Mouse (Mus musculus) kidney, adult 2 months (tissue): ENCODE results near the gene Gtf3a. TPM values are rescaled to one million over a fixed set of nuclear protein-coding genes. Genes with fewer than 3 reads are reported as not detected.
A peak's percentile ranks its signal among the peaks of the same experiment; 100 is the strongest.

ENCODE experiments used
- DNase-seq: peaks from one replicate; pipeline ENCODE4 v3.0.0; 2021
- H3K27ac ChIP-seq: fragments of 200-500 bp; 2 replicates; pipeline ENCODE4 v1.5.1; 2012; ENCODE audit warnings: low read depth, low read length, control low read depth, inconsistent platforms; ENCODE audit not compliant: insufficient read depth
- H3K27me3 ChIP-seq: fragments of 200-500 bp; replicated peaks from 2 replicates; pipeline ENCODE4 v1.6.1; 2012; ENCODE audit warnings: mild to moderate bottlenecking, moderate library complexity, low read length, inconsistent platforms; ENCODE audit not compliant: control insufficient read depth, insufficient read depth
- H3K36me3 ChIP-seq: fragments of 200-500 bp; 2 replicates; pipeline ENCODE4 v1.6.1; 2012; ENCODE audit warnings: mild to moderate bottlenecking, moderate library complexity, low read length, inconsistent platforms; ENCODE audit not compliant: control insufficient read depth, insufficient read depth
- H3K4me1 ChIP-seq: fragments of 200-500 bp; 2 replicates; pipeline ENCODE4 v1.6.1; 2011; ENCODE audit warnings: low read length; ENCODE audit not compliant: control insufficient read depth, insufficient read depth
- H3K4me3 ChIP-seq: fragments of 200-500 bp; 2 replicates; pipeline ENCODE4 v1.5.1; 2011; ENCODE audit warnings: mild to moderate bottlenecking, low read depth, low read length, control low read depth; ENCODE audit not compliant: insufficient read depth
- CTCF ChIP-seq: fragments of 200-500 bp; conservative IDR thresholded peaks from 2 replicates; pipeline ENCODE4 v1.5.1; 2011; ENCODE audit warnings: low read depth, mild to moderate bottlenecking, control low read depth, low read length, moderate library complexity, mixed read lengths; ENCODE audit not compliant: insufficient read depth, insufficient read length
- POLR2A ChIP-seq: fragments of 200-500 bp; IDR thresholded peaks from one replicate; pipeline ENCODE4 v1.6.1; 2011; ENCODE audit warnings: low read depth, low read length, control low read depth
- WGBS: fragments of 180-500 bp; shearing (Covaris S2); methylation state at CpG from one replicate; pipeline ENCODE4 v1.1.7; 2018; 5-methylcytosine and 5-hydroxymethylcytosine counted together
- polyA plus RNA-seq: library from polyadenylated mRNA; depleted of rRNA; stranded (reverse); fragments of >200 nt; gene quantifications from 2 replicates; pipeline ENCODE4 v1.2.3, GENCODE M21; 2012

The Gtf3a gene
- polyA plus RNA-seq, 1 experiment, result 52.3 TPM

DNA sequence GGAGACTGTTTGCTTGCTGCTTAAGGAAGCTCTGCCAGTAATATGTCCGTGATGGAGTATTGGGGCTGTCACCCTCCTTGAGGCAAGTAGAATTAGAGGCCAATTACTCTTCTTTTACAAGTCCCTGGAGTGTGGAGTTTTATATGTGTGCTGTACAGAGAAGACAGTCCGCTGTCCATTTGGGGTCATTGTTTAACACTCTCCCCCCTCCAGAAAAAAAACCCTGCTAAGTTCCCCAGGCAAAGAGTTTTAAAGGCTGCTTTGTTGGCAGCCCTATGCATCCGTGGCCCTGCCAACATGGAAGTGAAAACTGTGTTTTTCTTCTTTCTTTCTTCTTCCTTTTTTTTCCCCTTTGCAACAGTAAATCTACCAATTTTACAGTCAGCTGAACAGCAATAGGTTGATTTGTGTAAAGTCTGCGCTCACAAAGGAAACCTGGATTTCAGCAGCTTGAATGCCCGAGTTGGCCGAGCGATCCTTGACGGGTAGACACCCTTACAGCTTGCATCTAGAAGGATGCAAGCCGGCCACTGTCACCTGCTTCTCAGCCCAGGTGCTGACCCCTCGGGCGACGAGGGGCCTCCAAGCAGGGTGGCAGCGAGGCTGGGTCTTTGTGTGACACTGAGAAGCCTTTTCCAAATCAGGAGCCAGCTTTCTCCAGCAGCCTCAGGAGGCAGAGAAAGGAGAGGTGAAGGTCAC lies 20.4 kb downstream of the Gtf3a start:
- Histone ChIP-seq H3K4me1 (no peaks in the 10 kb centered on the region; the same call in 1 of the 2 replicates), H3K4me3 (no peak overlapping the region), H3K27me3 (no peaks in the 10 kb centered on the region), H3K27ac (no peak overlapping the region), H3K36me3 (no peaks in the 10 kb centered on the region)
- TF ChIP-seq CTCF, result no peak
- TF ChIP-seq POLR2A, result no peak
- no peak for DNase-seq
- WGBS, result 70% methylated on average over 13 of the region's 13 CpGs

DNA sequence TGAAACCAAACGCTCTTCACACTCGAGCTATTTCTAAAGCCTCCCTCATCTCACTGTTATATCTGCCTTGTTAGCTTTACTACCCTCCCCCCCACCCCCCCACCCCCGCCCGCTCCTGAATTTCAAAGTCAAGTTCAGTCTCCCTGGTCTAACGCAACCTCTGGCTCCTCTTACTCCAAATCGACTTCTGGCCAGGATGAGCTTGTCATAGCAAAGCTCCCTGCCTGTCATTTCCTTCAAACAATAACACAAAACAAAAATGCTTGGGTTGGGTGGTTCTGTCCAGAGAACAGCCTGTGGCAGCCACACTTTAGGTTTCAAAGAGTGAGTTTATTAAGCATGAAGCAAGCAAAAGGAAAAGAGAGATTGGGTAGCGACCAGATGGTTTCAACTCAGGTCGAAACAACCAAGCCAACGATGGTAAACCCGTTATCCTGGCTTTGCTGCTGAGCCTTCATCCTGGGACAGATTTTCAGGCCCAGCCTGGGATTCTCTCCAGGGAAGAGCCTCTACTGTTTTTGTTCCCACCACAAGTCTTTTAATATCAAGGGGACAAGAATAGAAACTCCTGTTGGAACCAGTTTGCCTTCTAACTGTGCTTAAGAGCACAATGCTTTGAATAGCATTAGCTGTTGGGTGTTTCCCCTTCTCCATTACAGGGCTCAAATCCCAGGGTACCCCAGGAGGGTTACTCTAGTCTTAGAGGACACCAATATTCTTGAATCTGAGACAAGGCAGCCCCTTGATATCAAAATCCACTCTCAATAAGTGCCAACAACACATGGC lies 23.5 kb downstream of the Gtf3a start:
- Histone ChIP-seq H3K4me3 (no peak overlapping the region), H3K27me3 (no peaks in the 10 kb centered on the region), H3K4me1 (peaks cover 5% of the 10 kb centered on the region; the same call in 1 of the 2 replicates), H3K27ac (peak overlapping the region; percentile 24; the same call in 1 of the 2 replicates), H3K36me3 (no peaks in the 10 kb centered on the region)
- 43% methylated on average over 10 of the region's 10 CpGs for WGBS
- TF ChIP-seq CTCF (no peak), POLR2A (no peak)
- DNase-seq, result no peak

DNA sequence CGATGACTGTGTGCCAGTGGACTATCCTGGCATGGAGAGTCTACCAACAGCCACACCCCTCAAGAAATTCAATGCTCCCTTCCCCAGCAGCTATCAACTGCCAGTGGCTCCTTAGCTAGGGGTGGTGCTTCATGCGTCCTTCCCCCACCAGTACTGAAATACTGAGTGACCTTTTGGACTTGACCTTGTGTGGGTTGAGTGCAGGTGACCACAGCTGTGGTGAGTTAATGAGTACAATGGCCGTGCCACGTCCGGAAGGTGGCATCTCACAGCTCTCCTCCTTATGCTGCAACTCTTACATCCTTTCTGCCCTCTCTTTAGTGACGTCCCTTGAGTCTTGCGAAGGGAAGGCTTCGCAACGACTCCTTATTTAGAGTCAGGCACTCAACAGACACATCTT lies 24.9 kb downstream of the Gtf3a start:
- 64% methylated on average over 9 of the region's 9 CpGs for WGBS
- no peaks in the 10 kb centered on the region for H3K27me3 ChIP-seq
- H3K36me3 ChIP-seq, result no peaks in the 10 kb centered on the region
- TF ChIP-seq CTCF, result 0 out of 2 replicates have a peak, but pooled peaks have one; percentile 8
- no peak for TF ChIP-seq POLR2A
- peak overlapping the region; percentile 87; the same call in 1 of the 2 replicates for H3K27ac ChIP-seq
- H3K4me1 ChIP-seq, result peaks cover 5% of the 10 kb centered on the region; the same call in 1 of the 2 replicates
- no peak overlapping the region for H3K4me3 ChIP-seq
- peak; percentile 91 for DNase-seq

DNA sequence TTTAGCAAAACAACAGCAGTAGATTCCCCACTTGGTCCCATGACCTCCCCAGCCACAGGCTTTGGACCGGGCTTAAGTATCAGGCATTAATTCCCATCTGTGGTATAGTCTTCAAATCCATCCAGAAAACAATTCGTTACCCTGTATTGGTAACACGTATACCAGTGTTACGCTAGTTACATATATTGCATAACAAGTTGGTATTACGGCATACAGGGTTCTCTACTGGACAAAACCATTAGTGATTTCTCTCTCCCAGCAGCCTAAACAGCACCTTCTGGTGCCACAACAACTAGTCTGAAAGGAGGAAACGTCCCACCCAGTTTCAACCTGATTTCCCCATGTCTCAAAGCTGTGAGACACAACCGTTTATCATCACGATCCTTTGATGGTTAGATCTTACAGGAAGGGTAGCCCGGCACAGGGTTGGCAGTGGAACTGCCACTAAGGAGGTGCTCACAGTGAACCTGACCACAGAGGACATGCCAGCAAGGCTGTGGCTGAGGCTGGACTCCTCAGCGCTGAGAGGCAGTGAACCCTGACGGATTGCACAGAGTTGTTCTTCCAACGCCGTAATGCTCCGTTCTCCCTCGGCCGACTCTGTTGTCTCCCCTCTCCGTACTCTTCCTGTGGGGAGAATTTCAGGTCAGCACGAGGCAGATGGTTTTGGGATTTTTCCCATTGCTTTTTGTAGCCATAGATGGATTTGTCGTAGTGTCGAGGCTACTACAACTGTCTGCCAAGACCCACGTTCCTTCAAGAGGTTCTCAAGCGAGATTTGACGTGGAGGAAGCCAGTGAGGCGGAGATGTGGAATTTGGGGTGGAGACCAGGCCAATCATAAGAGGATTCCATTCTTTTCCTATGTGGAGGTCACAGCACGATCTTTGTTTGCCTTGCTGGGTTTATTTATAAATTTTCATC lies 25.7 kb downstream of the Gtf3a start:
- no peak for TF ChIP-seq POLR2A
- no peak for TF ChIP-seq CTCF
- Histone ChIP-seq H3K36me3 (no peaks in the 10 kb centered on the region), H3K4me3 (no peak overlapping the region), H3K27ac (peak overlapping the region; percentile 87), H3K27me3 (no peaks in the 10 kb centered on the region), H3K4me1 (peaks cover 5% of the 10 kb centered on the region; the same call in 1 of the 2 replicates)
- peak; percentile 87 for DNase-seq
- 36% methylated on average over 25 of the region's 25 CpGs for WGBS

DNA sequence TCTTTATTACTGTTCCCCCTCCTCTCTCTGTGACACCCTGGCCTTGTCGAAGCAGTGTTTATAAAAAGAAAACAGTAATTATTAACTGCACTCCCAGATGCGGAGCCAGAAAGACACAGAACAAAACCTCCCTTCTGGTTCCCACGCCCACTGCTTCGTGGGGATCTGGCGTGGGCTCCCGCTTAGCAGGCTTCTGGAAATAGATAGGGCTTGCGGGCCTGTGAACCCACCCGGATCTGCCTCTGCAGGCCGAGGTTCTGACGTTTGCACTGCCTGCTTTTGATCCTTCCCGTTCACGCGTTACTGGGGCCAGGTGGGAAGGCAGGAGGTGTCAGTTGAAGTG lies 26.3 kb downstream of the Gtf3a start:
- Histone ChIP-seq H3K4me3 (no peak overlapping the region), H3K27me3 (no peaks in the 10 kb centered on the region), H3K27ac (peak overlapping the region; percentile 87), H3K36me3 (no peaks in the 10 kb centered on the region), H3K4me1 (peaks cover 5% of the 10 kb centered on the region; the same call in 1 of the 2 replicates)
- TF ChIP-seq POLR2A (no peak), CTCF (no peak)
- WGBS, result 20% methylated on average over 13 of the region's 13 CpGs
- DNase-seq, result peak; percentile 81

DNA sequence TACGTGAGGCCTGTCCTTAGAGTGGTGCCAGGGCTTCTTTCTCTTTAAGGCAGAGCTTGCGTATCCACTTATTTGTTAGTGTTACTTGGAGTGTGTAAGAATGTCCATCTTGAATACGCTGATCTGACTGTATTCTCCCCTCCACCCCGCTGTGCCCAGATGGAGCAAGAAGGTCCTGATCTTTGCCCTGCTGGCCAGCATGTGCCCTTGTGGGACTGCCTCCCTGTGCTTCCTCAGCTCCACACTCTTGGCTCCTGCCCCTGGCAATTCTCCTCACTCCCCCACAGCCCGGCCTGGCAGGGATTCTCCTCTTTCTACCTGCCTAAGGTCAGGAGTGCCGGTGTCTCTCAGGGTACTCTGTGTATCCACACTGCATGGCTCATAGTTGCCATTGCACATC lies 32.9 kb downstream of the Gtf3a start:
- no peak overlapping the region for H3K4me3 ChIP-seq
- DNase-seq, result peak; percentile 91
- H3K4me1 ChIP-seq, result peaks cover 10% of the 10 kb centered on the region; the same call in 1 of the 2 replicates
- no peaks in the 10 kb centered on the region for H3K36me3 ChIP-seq
- no peaks in the 10 kb centered on the region for H3K27me3 ChIP-seq
- TF ChIP-seq CTCF, result no peak
- no peak for TF ChIP-seq POLR2A
- H3K27ac ChIP-seq, result peak overlapping the region; percentile 26; the same call in 1 of the 2 replicates
- WGBS, result 59% methylated on average over 6 of the region's 6 CpGs
